Mouse (Mus musculus) hindbrain, embryonic 14.5 days (tissue): ENCODE results near the gene Chrna3. TPM values are rescaled to one million over a fixed set of nuclear protein-coding genes. Genes with fewer than 3 reads are reported as not detected.
A peak's percentile ranks its signal among the peaks of the same experiment; 100 is the strongest.

Experiments used
- ATAC-seq: fragments of 200-750 bp; cut with Nextera tagmentation; 2 replicates; pipeline ENCODE4 v1.8.0; 2017; ENCODE audit warnings: moderate number of reproducible peaks, mild to moderate bottlenecking, moderate TSS enrichment, moderate library complexity; ENCODE audit not compliant: low FRiP score
- DNase-seq: peaks from one replicate; pipeline ENCODE4 v3.0.0-alpha.2; 2015; ENCODE audit warnings: low spot score
- H3K27ac ChIP-seq: fragments of 300-500 bp; sonication (generic); 2 replicates; pipeline ENCODE4 v1.5.1; 2014; ENCODE audit warnings: mild to moderate bottlenecking, moderate library complexity
- H3K27me3 ChIP-seq: fragments of 300-500 bp; sonication (generic); 2 replicates; pipeline ENCODE4 v1.6.1; 2014; ENCODE audit warnings: mild to moderate bottlenecking, low read length, mixed read lengths; ENCODE audit not compliant: control insufficient read depth, insufficient read depth
- H3K36me3 ChIP-seq: fragments of 300-500 bp; sonication (generic); replicated peaks from 2 replicates; pipeline ENCODE4 v1.6.1; 2014; ENCODE audit not compliant: control insufficient read depth, insufficient read depth
- H3K4me1 ChIP-seq: fragments of 300-500 bp; sonication (generic); replicated peaks from 2 replicates; pipeline ENCODE4 v1.6.1; 2014; ENCODE audit warnings: antibody characterized with exemption, low read length, mixed read lengths; ENCODE audit not compliant: control insufficient read depth, insufficient read depth
- H3K4me2 ChIP-seq: fragments of 300-500 bp; sonication (generic); replicated peaks from 2 replicates; pipeline ENCODE4 v1.6.1; 2014; ENCODE audit warnings: mild to moderate bottlenecking, moderate library complexity
- H3K4me3 ChIP-seq: fragments of 300-500 bp; sonication (generic); replicated peaks from 2 replicates; pipeline ENCODE4 v1.5.1; 2014; ENCODE audit warnings: mild to moderate bottlenecking, low read length
- H3K9ac ChIP-seq: fragments of 300-500 bp; sonication (generic); 2 replicates; pipeline ENCODE4 v1.6.1; 2014
- H3K9me3 ChIP-seq: fragments of 300-500 bp; sonication (generic); 2 replicates; pipeline ENCODE4 v1.6.1; 2016; ENCODE audit warnings: low read length; ENCODE audit not compliant: control insufficient read depth
- WGBS: fragments of 180-500 bp; shearing (Covaris S2); extraction: QIAGEN DNeasy Blood & Tissue Kit; methylation state at CpG from one replicate; pipeline ENCODE4 v1.1.7; 2014; 5-methylcytosine and 5-hydroxymethylcytosine counted together
- polyA plus RNA-seq: library from polyadenylated mRNA; unstranded; fragments of >200 nt; fragmentation: Nextera tagmentation; extraction: Ambion mirVana; gene quantifications from 2 replicates; pipeline ENCODE4 v1.2.1, GENCODE M21; 2014

The Chrna3 gene
- 21.2 and 23.4 TPM in 2 replicates for polyA plus RNA-seq

DNA sequence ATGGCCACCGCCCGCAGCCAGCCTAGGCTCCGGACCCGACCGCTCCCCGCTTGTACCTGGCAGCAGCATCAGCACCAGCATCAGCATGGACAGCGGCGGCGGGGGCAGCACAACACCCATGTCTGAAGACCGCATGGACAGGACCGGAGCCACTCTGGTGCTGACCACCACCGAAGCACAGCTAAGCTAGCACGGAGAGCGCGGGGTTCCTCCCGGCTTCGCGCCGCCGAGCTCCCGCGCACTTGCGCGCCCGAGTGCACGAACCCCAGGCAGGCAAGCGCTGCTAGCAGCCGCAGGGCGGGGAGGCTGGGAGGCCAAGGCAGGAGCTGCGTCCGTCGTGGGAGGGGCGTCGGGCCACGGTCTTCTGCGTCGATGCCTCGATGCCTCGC, at the start of gene Chrna3:
Gene Chrna3, minus strand, starts transcription at position 288 of the 389 bp plus-strand sequence.
- H3K27ac ChIP-seq: peak within 1 kb of the TSS; percentile 68
- DNase-seq (peak; percentile 44), ATAC-seq (peak; percentile 72)
- no peaks in the 10 kb centered on the region for H3K36me3 ChIP-seq
- no peaks in the 10 kb centered on the region for H3K9me3 ChIP-seq
- 0% methylated on average over 39 of the region's 39 CpGs for WGBS
- H3K27me3 ChIP-seq: peaks cover 18% of the 10 kb centered on the region
- H3K4me3 ChIP-seq: peak within 1 kb of the TSS; percentile 47
- H3K4me1 ChIP-seq: no peaks in the 10 kb centered on the region; the same call in 1 of the 2 replicates
- peak within 1 kb of the TSS; percentile 66 for H3K4me2 ChIP-seq
- H3K9ac ChIP-seq: peak within 1 kb of the TSS; percentile 76

DNA sequence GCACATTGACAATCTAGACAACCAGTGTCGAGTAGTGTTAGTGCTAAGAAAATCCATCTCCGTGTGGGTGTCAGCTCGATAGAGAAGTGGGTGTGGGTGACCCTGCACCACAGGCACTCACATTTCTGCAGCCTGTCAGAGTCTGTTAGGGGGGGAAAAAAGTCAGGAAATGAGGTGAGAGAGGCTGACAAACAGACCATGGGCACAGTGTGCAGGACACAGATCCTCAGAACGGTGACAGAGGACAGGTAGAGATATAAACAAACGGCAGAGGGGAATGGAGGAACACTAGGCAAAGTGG, 41.6 kb upstream of the Chrna3 start:
- no peak for DNase-seq
- no peaks in the 10 kb centered on the region for H3K9me3 ChIP-seq
- ATAC-seq: 0 out of 2 replicates have a peak, but pooled peaks have one; percentile 4
- H3K4me1 ChIP-seq: peaks cover 19% of the 10 kb centered on the region; the same call in 1 of the 2 replicates
- no peak overlapping the region for H3K9ac ChIP-seq
- WGBS: 46% methylated on average over 5 of the region's 5 CpGs
- no peaks in the 10 kb centered on the region for H3K36me3 ChIP-seq
- H3K27me3 ChIP-seq: no peaks in the 10 kb centered on the region
- no peak overlapping the region for H3K4me2 ChIP-seq
- 0 out of 2 replicates have a peak overlapping the region, but pooled peaks have one; percentile 34 for H3K27ac ChIP-seq
- H3K4me3 ChIP-seq: no peak overlapping the region

DNA sequence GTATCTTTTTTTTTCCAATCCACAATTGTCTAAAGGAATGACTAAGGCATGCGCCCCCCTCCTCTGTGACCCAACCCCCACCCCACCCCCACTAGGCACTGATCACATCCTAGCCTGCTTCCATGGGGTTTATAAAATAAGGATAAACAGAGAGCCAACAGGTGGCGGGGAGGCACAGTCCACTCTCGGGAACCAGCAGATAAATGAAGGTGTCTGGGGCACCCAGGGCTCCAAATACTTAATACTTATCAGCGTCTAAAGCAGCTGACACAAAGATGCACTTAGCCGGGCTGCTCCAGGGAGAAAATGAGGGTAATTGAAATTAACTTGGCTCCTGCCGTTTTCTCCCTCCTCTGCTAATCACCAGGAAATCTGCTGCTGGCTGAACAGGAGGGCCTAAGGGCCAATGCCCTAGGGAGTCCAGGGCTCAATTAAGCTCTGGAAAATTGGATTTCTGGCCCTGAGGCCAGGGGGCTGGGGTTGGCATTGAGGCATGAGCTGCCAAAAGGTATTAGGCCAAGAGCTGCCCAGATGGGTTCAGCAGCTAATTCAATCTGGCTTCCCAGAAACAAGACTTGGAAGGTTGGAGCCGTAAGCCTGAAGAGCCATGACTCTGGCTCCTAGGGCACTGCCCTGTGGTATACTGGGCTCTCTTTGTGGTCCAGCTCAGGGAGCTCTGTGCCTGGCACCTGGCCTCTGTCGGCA, 41.0 kb upstream of the Chrna3 start:
- Histone ChIP-seq H3K27me3 (no peaks in the 10 kb centered on the region), H3K4me3 (no peak overlapping the region), H3K9me3 (no peaks in the 10 kb centered on the region), H3K4me2 (no peak overlapping the region), H3K9ac (no peak overlapping the region), H3K36me3 (no peaks in the 10 kb centered on the region), H3K27ac (peak overlapping the region; percentile 34; the same call in 1 of the 2 replicates), H3K4me1 (peaks cover 19% of the 10 kb centered on the region; the same call in 1 of the 2 replicates)
- DNase-seq (peak; percentile 72), ATAC-seq (peak; percentile 89)
- 19% methylated on average over 8 of the region's 8 CpGs for WGBS

DNA sequence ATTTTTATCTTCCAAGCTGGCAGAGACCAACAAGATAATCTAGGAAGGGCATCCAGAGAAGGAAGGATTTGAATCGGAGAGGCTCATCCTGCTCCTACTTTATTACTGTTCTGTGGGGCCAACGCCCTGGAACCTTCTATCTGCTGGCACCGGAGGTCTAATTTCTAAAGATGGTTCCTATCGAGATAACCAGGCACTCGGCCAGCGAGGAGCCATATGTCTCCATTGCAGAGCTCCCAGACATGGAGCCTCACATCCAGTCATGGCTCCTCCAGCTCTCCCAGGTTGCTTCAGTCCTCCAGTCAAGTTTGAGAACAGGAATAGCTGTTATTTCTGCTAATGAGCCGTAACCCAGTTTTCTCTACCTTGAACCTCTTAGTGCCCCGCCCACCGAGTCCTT, 38.9 kb upstream of the Chrna3 start:
- no peak overlapping the region for H3K4me3 ChIP-seq
- no peaks in the 10 kb centered on the region; the same call in 1 of the 2 replicates for H3K27me3 ChIP-seq
- no peak overlapping the region for H3K9ac ChIP-seq
- no peak for ATAC-seq
- DNase-seq: no peak
- H3K4me1 ChIP-seq: peaks cover 19% of the 10 kb centered on the region; the same call in 1 of the 2 replicates
- no peaks in the 10 kb centered on the region for H3K36me3 ChIP-seq
- H3K27ac ChIP-seq: no peak overlapping the region
- 87% methylated on average over 9 of the region's 9 CpGs for WGBS
- H3K9me3 ChIP-seq: no peaks in the 10 kb centered on the region
- no peak overlapping the region for H3K4me2 ChIP-seq

DNA sequence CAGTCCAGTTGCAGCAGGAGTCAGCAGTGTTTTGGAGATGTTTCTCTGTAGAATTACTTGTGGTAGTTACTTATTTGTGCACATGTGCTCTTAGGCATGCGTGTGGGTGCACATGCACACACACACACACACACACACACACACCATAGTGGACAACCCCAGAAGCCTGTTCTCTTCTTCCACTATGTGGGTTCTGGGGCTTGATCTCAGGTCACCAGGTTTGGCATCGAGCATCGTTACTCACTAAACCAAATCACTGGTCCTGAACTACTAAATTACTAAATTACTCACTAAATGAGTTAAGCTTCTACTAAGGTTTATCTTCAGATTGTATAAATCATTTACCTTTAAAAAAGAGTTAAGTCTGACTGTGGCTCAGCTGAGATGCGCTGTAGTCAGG, 31.7 kb upstream of the Chrna3 start:
- Histone ChIP-seq H3K4me3 (no peak overlapping the region), H3K9me3 (no peaks in the 10 kb centered on the region), H3K4me1 (no peaks in the 10 kb centered on the region), H3K27ac (no peak overlapping the region), H3K9ac (no peak overlapping the region), H3K36me3 (no peaks in the 10 kb centered on the region), H3K27me3 (no peaks in the 10 kb centered on the region; the same call in 1 of the 2 replicates), H3K4me2 (no peak overlapping the region)
- ATAC-seq: no peak
- DNase-seq: no peak
- 88% methylated on average over 4 of the region's 4 CpGs for WGBS

DNA sequence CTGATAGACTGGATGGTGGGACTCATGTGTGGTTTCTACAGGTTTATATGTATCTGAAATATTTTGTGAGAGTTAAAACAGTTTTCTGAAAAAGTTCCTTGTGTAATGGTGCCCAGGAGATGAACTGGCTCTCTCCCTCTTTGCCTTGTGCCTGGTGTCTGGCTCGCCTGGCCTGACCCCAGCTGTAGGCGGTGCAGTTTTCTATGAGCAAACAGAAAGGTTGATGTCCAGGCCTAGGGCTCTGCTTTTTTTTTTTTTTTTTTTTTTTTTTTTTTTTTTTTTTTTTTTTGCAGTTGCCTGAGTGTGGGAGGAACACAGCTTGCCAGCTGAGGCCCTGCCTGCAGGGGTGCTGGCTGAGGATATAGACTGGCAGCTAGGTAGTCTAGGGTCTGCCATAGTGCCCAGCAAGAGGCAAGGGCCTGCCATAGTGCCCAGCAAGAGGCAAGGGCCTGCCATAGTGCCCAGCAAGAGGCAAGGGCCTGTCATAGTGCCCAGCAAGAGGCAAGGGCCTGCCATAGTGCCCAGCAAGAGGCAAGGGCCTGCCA, 29.1 kb upstream of the Chrna3 start:
- 44% methylated on average over 2 of the region's 2 CpGs for WGBS
- no peak overlapping the region for H3K4me2 ChIP-seq
- H3K9ac ChIP-seq: no peak overlapping the region
- ATAC-seq (no peak), DNase-seq (no peak)
- H3K36me3 ChIP-seq: no peaks in the 10 kb centered on the region
- H3K9me3 ChIP-seq: no peaks in the 10 kb centered on the region
- H3K27me3 ChIP-seq: no peaks in the 10 kb centered on the region
- no peak overlapping the region for H3K4me3 ChIP-seq
- H3K27ac ChIP-seq: no peak overlapping the region
- H3K4me1 ChIP-seq: no peaks in the 10 kb centered on the region

DNA sequence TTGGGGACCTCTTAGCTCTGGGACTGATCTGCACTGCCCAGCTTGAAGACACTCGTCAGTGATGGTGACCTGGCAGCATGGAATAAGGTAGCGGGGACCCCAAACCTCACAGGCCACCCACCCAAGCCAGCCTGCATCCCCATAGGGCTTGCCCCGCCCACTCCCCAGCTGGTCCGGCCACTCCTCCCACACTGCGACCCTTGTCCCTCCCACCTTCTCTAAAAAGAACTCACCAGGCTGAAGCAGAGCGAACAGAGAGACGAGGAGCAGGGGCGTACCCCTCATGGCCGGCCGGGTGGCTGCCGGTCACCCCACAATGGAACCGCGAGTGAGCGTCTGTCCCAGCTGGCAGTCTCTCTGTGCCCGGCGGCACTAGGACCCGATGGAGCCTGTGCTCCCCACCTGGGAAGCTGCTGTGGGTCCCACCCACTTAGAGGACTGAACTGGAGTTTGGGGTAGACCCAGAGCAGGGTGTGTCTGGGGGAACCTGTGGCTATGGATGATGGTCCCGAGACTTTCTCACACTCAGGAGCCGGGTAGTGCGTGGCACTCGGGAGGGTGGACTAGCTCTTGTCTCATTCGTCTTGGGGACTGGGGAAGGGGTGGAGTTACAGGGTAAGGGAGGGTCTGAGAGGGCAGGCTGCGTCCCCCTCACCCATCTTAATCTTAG, 22.0 kb upstream of the Chrna3 start, which contains the start of gene Chrnb4:
Gene Chrnb4, minus strand, starts transcription at position 569 of the 670 bp plus-strand sequence.
- under 1% methylated on average over 23 of the region's 23 CpGs for WGBS
- H3K9me3 ChIP-seq: no peaks in the 10 kb centered on the region
- DNase-seq: no peak

DNA sequence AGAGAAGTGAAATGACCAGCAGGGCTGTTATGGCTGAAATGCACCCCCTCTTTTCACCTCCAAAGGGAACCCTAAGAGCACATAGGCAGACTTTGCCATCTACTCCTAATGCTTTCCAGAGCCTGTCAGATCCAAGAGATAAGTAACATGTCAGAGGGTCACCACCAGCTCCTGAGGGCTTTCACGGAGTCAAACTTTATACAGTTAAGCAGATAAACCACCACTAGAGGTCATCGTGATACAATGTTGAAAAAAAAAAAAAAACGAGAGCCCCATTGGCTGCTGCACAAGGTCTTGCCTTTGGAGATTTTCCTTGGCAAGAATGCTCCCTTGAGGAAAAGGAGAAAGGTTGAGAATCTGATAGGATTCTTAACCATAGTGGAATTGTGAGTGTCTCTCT, 20.4 kb upstream of the Chrna3 start:
- Histone ChIP-seq H3K27me3 (no peaks in the 10 kb centered on the region; the same call in 1 of the 2 replicates), H3K4me3 (no peak overlapping the region), H3K36me3 (no peaks in the 10 kb centered on the region), H3K9ac (no peak overlapping the region), H3K9me3 (no peaks in the 10 kb centered on the region), H3K4me2 (no peak overlapping the region), H3K4me1 (peaks cover 15% of the 10 kb centered on the region), H3K27ac (no peak overlapping the region)
- 0% methylated on average over 3 of the region's 3 CpGs for WGBS
- DNase-seq (peak; percentile 33), ATAC-seq (no peak)

More for the DNA sequence above, 22.0 kb upstream of the Chrna3 start, which contains the start of gene Chrnb4:
- H3K4me3 ChIP-seq: peak within 1 kb of the TSS; percentile 41
- ATAC-seq: peak; percentile 51
- H3K9ac ChIP-seq: peak within 1 kb of the TSS; percentile 55
- H3K36me3 ChIP-seq: no peaks in the 10 kb centered on the region
- H3K4me1 ChIP-seq: peaks cover 15% of the 10 kb centered on the region
- H3K27me3 ChIP-seq: no peaks in the 10 kb centered on the region; the same call in 1 of the 2 replicates
- no peak within 1 kb of the TSS for H3K27ac ChIP-seq
- peak within 1 kb of the TSS; percentile 90 for H3K4me2 ChIP-seq

DNA sequence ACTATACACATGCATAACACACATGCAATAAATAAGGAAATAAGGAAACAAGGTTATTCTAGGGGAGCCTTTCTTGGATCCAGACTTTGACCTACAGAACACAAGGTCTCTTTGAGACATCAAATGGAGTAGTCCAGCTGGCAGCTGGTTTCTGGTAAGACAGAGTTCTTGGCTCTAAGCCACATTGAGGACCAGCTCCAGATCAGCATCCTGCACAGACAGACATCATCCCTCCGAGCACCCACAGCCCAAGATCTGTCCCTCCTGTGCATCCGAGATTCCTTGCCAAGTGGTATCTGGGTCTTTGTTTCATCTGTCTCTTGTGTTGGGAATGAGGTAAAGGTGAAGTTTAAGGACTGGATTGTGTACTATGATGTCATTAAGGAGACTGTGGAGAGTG, 18.6 kb upstream of the Chrna3 start:
- Histone ChIP-seq H3K4me1 (peaks cover 15% of the 10 kb centered on the region), H3K9ac (no peak overlapping the region), H3K36me3 (no peaks in the 10 kb centered on the region), H3K9me3 (no peaks in the 10 kb centered on the region), H3K4me3 (no peak overlapping the region), H3K27me3 (no peaks in the 10 kb centered on the region; the same call in 1 of the 2 replicates), H3K4me2 (no peak overlapping the region), H3K27ac (no peak overlapping the region)
- DNase-seq (no peak), ATAC-seq (no peak)
- WGBS: 74% methylated on average over 2 of the region's 2 CpGs
